Mouse (Mus musculus) mouse trophoblast stem cell (cell line): ENCODE data around the gene Ccdc3.
"Not testable (repeated sequence)": the region's sequence is repeated elsewhere in the genome, so short reads cannot be mapped to it uniquely, and the experiment has no call there.

ENCODE experiments used
- in situ Hi-C, 2 experiments: fragments of 300-500 bp; cut with MseI, MboI; formaldehyde crosslinking; loops; 2 replicates in 1 of 2; 3 replicates in 1 of 2; pipeline ENCODE4 v1.15.1; 2025

Ccdc3 gene

GRCm38 (mm10) chr2:5204941-5205340 is 67.4 kb downstream of the Ccdc3 start:
- in situ Hi-C loops, result no loop called here

- in situ Hi-C loops, result no loop called here
Observed at GRCm38 (mm10) chr2:5206651-5207050, 69.1 kb downstream of the Ccdc3 start.

- in situ Hi-C loops, result no loop called here
Observed at GRCm38 (mm10) chr2:5214581-5214980, 77.0 kb downstream of the Ccdc3 start.

GRCm38 (mm10) chr2:5215252-5215815 is 77.8 kb downstream of the Ccdc3 start:
- in situ Hi-C loops, result no loop called here

- in situ Hi-C loops, result no loop called here
Observed at GRCm38 (mm10) chr2:5219206-5219605, 81.6 kb downstream of the Ccdc3 start.

GRCm38 (mm10) chr2:5219847-5220375 is 82.3 kb downstream of the Ccdc3 start:
- in situ Hi-C loops, result no loop called here

GRCm38 (mm10) chr2:5222571-5222970 is 85.0 kb downstream of the Ccdc3 start:
- in situ Hi-C loops, result no loop called here

GRCm38 (mm10) chr2:5236846-5237482 is 99.4 kb downstream of the Ccdc3 start:
- in situ Hi-C loops, result no loop called here

- in situ Hi-C loops, result no loop called here
Observed at GRCm38 (mm10) chr2:5237870-5238269, 100.3 kb downstream of the Ccdc3 start.

GRCm38 (mm10) chr2:5239492-5239891 is 101.9 kb downstream of the Ccdc3 start:
- in situ Hi-C loops, result no loop called here

- in situ Hi-C loops, result no loop called here
Observed at GRCm38 (mm10) chr2:5241469-5241897, 103.9 kb downstream of the Ccdc3 start.

GRCm38 (mm10) chr2:5249199-5249598 is 111.6 kb downstream of the Ccdc3 start:
- in situ Hi-C loops, result not testable (repeated sequence)

GRCm38 (mm10) chr2:5249969-5250368 is 112.4 kb downstream of the Ccdc3 start:
- in situ Hi-C loops, result no loop called here

GRCm38 (mm10) chr2:5258250-5258649 is 120.7 kb downstream of the Ccdc3 start:
- in situ Hi-C loops, result no loop called here

GRCm38 (mm10) chr2:5262279-5262678 is 124.7 kb downstream of the Ccdc3 start:
- in situ Hi-C loops, result no loop called here

GRCm38 (mm10) chr2:5267980-5268379 is 130.4 kb downstream of the Ccdc3 start:
- in situ Hi-C loops, result no loop called here
